Mouse (Mus musculus): ENCODE measurements around the gene Scg5.

Gene Scg5

GRCm38 (mm10) chr2:113749309-113749708 is 79.6 kb downstream of the Scg5 start:
- DNase-seq: no peak

- no peak for DNase-seq
Observed at GRCm38 (mm10) chr2:113728581-113728980, 100.3 kb downstream of the Scg5 start.
